Mouse (Mus musculus) embryonic facial prominence, embryonic 15.5 days (tissue): ENCODE data around the gene Ank2. TPM values are rescaled to one million over a fixed set of nuclear protein-coding genes. Genes with fewer than 3 reads are reported as not detected.
A peak's percentile ranks its signal among the peaks of the same experiment; 100 is the strongest.
"Not testable (repeated sequence)": the region's sequence is repeated elsewhere in the genome, so short reads cannot be mapped to it uniquely, and the experiment has no call there.

Experiments
- ATAC-seq: fragments of 200-750 bp; cut with Nextera tagmentation; 2 replicates; pipeline ENCODE4 v1.8.0; 2017; ENCODE audit warnings: low read depth, moderate TSS enrichment; ENCODE audit not compliant: insufficient number of reproducible peaks, low FRiP score, low TSS enrichment
- H3K27ac ChIP-seq: fragments of 300-500 bp; sonication (generic); replicated peaks from 2 replicates; pipeline ENCODE4 v1.5.1; 2015; ENCODE audit warnings: mild to moderate bottlenecking, inconsistent platforms
- H3K27me3 ChIP-seq: fragments of 300-500 bp; sonication (generic); 2 replicates; pipeline ENCODE4 v1.6.1; 2015; ENCODE audit warnings: inconsistent platforms
- H3K36me3 ChIP-seq: fragments of 300-500 bp; sonication (generic); 2 replicates; pipeline ENCODE4 v1.6.1; 2015; ENCODE audit warnings: mild to moderate bottlenecking, inconsistent platforms
- H3K4me1 ChIP-seq: fragments of 300-500 bp; sonication (generic); 2 replicates; pipeline ENCODE4 v1.6.1; 2015; ENCODE audit warnings: inconsistent platforms
- H3K4me2 ChIP-seq: fragments of 300-500 bp; sonication (generic); replicated peaks from 2 replicates; pipeline ENCODE4 v1.6.1; 2015; ENCODE audit warnings: mild to moderate bottlenecking, inconsistent platforms
- H3K4me3 ChIP-seq: fragments of 300-500 bp; sonication (generic); replicated peaks from 2 replicates; pipeline ENCODE4 v1.5.1; 2015; ENCODE audit warnings: mild to moderate bottlenecking, inconsistent platforms
- H3K9ac ChIP-seq: fragments of 300-500 bp; sonication (generic); 2 replicates; pipeline ENCODE4 v1.6.1; 2015; ENCODE audit warnings: inconsistent platforms
- H3K9me3 ChIP-seq: fragments of 300-500 bp; sonication (generic); replicated peaks from 2 replicates; pipeline ENCODE4 v1.6.1; 2016; ENCODE audit warnings: inconsistent platforms
- WGBS: fragments of 180-500 bp; shearing (Covaris S2); methylation state at CpG from one replicate; pipeline ENCODE4 v1.1.7; 2015; 5-methylcytosine and 5-hydroxymethylcytosine counted together
- polyA plus RNA-seq: library from polyadenylated mRNA; unstranded; fragments of >200 nt; fragmentation: Nextera tagmentation; extraction: Ambion mirVana; gene quantifications from 2 replicates; pipeline ENCODE4 v1.2.1, GENCODE M21; 2015

Ank2 gene
- polyA plus RNA-seq, 1 experiment from 2014 or later: 32.4 TPM

DNA sequence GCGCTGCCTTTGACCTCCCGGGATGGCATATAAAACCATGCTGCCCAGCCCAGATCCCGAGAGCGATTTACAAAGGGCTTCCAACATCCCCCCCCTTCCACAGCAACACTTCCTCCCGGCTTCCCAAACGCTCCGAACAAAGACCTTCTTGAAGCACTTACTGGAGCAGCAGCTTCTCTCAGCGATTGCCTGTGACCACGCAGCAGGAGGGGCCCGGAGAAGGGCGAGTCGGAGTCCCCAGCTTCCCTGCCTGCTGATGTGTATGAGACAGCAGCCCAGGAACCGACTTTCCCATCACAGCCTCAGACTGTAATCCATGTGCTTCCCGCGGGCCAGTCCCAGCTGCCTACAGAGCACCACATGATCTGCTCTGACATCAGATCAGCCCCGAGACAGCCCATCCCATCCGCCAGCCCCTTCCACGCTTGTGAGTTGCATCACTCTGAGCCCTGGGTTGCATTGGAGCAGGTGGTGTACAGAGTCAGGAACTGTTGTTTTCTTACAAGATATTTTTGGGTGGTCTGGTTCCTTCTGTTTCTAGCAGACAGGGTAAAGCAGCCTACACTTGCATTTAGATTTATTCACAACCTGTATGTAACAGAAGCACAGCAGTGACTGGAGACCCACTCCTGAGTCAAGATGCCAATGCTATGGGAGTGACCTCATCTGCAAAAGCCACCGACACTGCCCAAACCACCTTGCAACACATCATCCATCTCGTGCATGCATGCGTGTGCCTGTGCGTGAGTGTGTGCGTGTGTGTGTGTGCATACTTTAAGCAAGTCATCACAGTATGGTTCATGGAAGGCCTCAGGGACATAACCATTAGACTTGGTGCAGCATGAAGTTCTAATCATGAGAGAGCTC lies 90.2 kb downstream of the Ank2 start:
- peak; percentile 94 for ATAC-seq
- Histone ChIP-seq H3K36me3 (no peaks in the 10 kb centered on the region), H3K4me2 (peak overlapping the region; percentile 76), H3K4me1 (peaks cover 18% of the 10 kb centered on the region), H3K27ac (peak overlapping the region; percentile 82), H3K9ac (peak overlapping the region; percentile 47), H3K27me3 (no peaks in the 10 kb centered on the region), H3K9me3 (no peaks in the 10 kb centered on the region), H3K4me3 (peak overlapping the region; percentile 58)
- WGBS: 15% methylated on average over 23 of the region's 23 CpGs

DNA sequence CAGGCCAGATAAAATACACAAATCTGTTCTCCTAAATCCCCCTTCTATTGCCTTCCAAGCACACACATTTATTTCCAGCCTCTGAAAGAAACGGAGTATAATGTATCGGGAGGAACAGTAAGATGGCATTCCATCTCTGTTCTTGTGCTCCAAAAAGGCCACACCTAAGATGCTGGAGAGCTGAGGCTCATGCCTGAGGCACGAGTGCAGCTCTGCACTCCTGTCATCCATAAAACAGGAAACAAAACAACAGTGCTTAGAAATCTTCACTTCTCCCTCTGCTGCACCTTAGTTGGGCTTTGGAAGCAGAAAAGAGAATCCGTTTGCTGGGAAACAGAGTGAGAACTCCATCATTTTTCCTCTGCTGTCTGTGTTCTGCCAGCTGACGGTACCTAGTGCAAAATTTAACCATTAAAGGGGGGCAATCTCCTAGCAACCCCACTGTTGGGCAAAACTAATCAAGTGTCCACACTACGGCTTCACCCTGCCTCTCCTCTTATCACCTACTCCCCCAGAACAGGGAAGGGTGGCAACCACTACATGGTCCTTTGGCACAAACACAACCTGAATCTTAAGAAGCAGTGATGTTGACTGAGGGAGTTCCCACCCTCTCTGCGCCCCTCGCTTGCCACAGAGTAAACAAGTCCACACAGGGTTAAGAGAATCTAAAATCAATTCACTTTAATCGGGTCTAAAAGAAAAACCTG lies 91.1 kb downstream of the Ank2 start:
- Histone ChIP-seq H3K36me3 (no peaks in the 10 kb centered on the region), H3K4me3 (peak overlapping the region; percentile 58), H3K27me3 (no peaks in the 10 kb centered on the region), H3K4me1 (peaks cover 18% of the 10 kb centered on the region), H3K27ac (peak overlapping the region; percentile 82), H3K4me2 (peak overlapping the region; percentile 76), H3K9ac (peak overlapping the region; percentile 47), H3K9me3 (no peaks in the 10 kb centered on the region)
- WGBS: 3% methylated on average over 9 of the region's 9 CpGs
- ATAC-seq: no peak

DNA sequence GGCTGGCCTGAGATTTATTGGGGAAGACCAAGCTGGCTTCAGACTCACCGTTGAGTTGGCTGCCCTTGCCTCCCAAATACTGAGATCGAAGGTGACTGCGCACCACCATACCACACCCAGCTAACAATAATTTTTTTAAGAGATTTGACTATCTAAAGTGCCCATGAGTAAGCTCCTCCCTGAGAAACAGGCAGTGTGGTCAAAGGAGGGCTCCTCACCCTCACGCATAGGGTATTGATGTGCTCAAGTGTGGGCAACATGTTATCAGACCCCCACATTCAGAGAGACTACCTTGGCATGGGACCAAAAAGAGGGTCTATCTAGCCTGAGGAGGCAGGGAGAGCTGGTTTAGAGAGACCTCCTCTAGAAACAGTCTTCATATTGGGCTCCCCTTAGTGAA lies 92.3 kb downstream of the Ank2 start:
- no peaks in the 10 kb centered on the region for H3K36me3 ChIP-seq
- H3K9me3 ChIP-seq: no peaks in the 10 kb centered on the region
- no peaks in the 10 kb centered on the region for H3K27me3 ChIP-seq
- H3K4me1 ChIP-seq: peaks cover 18% of the 10 kb centered on the region
- no peak overlapping the region for H3K4me3 ChIP-seq
- ATAC-seq: no peak
- no peak overlapping the region for H3K4me2 ChIP-seq
- H3K9ac ChIP-seq: no peak overlapping the region
- no peak overlapping the region for H3K27ac ChIP-seq
- 95% methylated on average over 4 of the region's 4 CpGs for WGBS

DNA sequence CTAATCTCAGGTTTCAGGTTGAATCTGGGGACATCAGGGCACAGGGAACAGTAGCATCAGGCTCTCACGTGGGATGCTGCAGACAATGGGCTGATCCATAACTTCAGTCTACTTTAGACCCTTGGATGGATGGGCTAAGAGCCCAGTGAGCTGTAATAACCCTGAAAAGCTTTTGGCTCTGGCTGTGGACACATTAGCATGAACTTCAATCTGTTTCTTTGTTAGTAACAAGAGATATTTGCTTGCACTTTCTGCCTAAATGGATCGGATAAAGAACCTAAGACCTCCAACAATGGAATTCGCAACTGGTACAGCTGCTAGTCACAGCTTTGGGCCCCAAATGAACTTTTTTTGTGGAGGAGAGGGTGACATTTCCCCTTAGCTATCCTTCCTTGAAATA lies 94.8 kb downstream of the Ank2 start:
- H3K4me3 ChIP-seq: no peak overlapping the region
- H3K36me3 ChIP-seq: no peaks in the 10 kb centered on the region
- H3K9ac ChIP-seq: no peak overlapping the region
- no peak overlapping the region for H3K4me2 ChIP-seq
- H3K9me3 ChIP-seq: no peaks in the 10 kb centered on the region
- no peak for ATAC-seq
- no peak overlapping the region for H3K27ac ChIP-seq
- 53% methylated on average over 3 of the region's 3 CpGs for WGBS
- peaks cover 25% of the 10 kb centered on the region for H3K4me1 ChIP-seq
- H3K27me3 ChIP-seq: no peaks in the 10 kb centered on the region

DNA sequence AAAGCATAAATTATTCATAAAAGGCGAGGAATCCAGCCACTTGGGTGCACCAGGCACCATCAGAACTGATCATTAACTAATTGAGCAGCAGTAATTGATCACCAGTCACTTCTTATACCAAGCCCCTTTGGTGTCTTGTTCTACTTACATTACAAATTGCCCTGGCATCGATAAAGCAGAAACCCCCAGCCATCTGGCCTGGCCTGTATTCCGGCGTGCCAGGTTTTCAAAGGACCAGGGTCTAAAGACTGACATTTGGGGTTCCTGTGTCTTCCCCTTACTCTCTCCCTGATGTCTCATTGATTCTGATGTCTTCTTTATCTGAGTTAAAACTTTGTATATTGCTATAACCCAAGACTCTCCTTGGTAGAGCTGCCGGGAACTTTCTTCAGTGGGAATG lies 98.2 kb downstream of the Ank2 start:
- no peaks in the 10 kb centered on the region for H3K36me3 ChIP-seq
- peak overlapping the region; percentile 80 for H3K27ac ChIP-seq
- peaks cover 7% of the 10 kb centered on the region; the same call in 1 of the 2 replicates for H3K4me1 ChIP-seq
- WGBS: 89% methylated on average over 5 of the region's 5 CpGs
- no peak overlapping the region for H3K4me3 ChIP-seq
- H3K4me2 ChIP-seq: no peak overlapping the region
- no peak overlapping the region for H3K9ac ChIP-seq
- no peaks in the 10 kb centered on the region for H3K27me3 ChIP-seq
- no peak for ATAC-seq
- H3K9me3 ChIP-seq: no peaks in the 10 kb centered on the region

DNA sequence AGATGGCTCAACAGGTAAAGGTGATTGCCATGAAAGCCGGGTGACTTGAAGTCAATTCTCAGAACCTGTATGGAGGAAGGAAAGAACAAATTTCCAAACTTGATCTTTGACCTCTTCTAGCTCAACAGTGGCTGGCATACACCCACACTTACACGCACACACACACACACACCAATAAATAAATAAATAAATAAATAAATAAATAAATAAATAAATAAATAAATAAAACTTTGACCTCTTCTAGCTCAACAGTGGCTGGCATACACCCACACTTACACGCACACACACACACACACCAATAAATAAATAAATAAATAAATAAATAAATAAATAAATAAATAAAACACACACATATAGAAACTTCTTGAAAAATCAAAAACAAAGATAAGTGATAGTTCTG lies 98.7 kb downstream of the Ank2 start:
- H3K4me3 ChIP-seq, ATAC-seq, H3K27ac ChIP-seq, H3K4me1 ChIP-seq, H3K9ac ChIP-seq, H3K9me3 ChIP-seq, H3K27me3 ChIP-seq, H3K4me2 ChIP-seq, H3K36me3 ChIP-seq: not testable (repeated sequence)
- WGBS: 96% methylated on average over 3 of the region's 3 CpGs

DNA sequence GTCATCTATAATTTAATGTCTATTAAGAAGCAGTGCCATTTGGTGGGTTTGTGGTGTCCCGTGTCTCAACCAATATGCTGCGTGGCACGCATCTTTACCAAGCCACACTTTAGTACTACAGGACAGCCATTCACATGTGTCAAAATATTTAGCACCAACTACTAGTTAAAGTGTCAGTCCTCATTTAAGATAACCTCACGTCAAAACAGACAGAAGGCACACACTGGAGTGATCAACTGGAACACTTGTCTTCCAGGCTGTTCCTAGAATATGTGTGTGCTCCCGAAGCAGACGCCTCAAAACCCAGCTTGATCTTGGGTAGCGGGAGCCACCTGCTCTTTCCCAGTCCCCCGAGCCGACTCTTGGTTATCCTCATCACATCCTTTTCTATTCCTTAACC lies 101.4 kb downstream of the Ank2 start:
- H3K27ac ChIP-seq: no peak overlapping the region
- peaks cover 7% of the 10 kb centered on the region; the same call in 1 of the 2 replicates for H3K4me1 ChIP-seq
- H3K4me2 ChIP-seq: no peak overlapping the region
- no peaks in the 10 kb centered on the region for H3K9me3 ChIP-seq
- WGBS: 92% methylated on average over 9 of the region's 9 CpGs
- H3K4me3 ChIP-seq: no peak overlapping the region
- no peaks in the 10 kb centered on the region for H3K27me3 ChIP-seq
- no peak for ATAC-seq
- no peaks in the 10 kb centered on the region for H3K36me3 ChIP-seq
- no peak overlapping the region for H3K9ac ChIP-seq

DNA sequence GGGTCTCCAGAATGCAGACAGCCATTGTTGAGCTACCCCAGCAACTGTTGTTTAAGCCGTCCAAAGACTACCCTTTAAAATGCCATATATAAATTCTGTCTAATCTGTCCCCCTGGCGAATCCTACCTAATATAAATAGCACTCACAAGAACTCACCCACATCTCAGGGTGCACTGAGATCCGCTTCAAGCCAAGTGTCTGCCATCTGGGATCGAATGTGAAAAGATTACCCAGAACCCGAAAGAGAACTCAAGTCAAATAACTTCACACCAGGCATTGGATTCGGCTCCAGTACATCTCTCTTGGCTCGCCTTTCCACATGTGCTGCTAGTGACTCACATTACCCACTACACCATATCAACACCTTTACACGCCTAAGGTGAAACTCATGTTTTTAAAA lies 103.9 kb downstream of the Ank2 start:
- Histone ChIP-seq H3K27ac (no peak overlapping the region), H3K36me3 (no peaks in the 10 kb centered on the region), H3K27me3 (no peaks in the 10 kb centered on the region), H3K9me3 (no peaks in the 10 kb centered on the region), H3K4me1 (no peaks in the 10 kb centered on the region), H3K4me3 (no peak overlapping the region), H3K4me2 (no peak overlapping the region), H3K9ac (no peak overlapping the region)
- WGBS: 82% methylated on average over 8 of the region's 8 CpGs
- no peak for ATAC-seq

DNA sequence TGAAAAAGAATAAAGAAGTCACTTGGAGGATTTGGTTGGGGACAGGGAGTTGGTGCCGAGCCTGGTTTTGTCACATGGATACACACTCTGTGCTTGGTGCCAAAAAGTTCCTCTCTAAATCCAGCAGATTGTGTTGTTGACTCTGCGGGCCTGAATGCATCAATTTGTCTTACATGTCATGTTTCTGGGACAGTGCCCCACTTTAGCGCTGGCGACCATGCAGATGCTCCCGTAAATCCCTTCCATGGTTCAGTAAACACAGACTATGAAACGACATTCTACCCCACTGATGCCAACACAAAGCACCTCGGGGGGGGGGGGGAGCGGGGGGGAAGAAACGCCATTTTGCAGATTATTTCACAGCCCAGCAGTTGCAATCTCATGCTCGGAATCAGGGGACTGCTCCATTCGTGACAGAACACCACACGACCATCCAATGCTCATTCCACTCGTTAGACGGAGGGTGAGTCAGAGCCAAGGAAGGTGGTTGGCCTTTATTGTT lies 112.1 kb downstream of the Ank2 start:
- WGBS: 86% methylated on average over 14 of the region's 14 CpGs

DNA sequence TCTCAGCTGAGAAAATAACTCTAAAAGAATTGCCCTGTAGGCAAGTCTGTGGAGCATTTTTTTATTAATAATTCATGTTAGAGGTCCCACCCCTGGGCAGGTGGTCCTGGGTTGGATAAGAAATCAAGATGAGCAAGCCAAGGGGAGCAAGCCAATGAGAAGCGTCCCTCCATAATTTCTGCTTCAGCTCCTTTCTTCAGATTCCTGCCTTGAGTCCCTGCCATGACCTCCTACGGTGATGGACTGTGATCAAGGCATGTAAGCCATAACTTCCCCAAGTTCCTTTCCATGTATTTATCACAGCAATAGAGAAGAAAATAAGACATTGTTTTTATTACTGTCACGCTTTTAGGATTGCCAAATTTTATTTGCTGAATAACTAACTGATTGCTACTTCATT lies 115.9 kb downstream of the Ank2 start:
- 84% methylated on average over 3 of the region's 3 CpGs for WGBS

More for the DNA sequence above, 112.1 kb downstream of the Ank2 start:
- no peak overlapping the region for H3K27ac ChIP-seq
- H3K4me3 ChIP-seq: no peak overlapping the region
- no peak for ATAC-seq
- H3K36me3 ChIP-seq: no peaks in the 10 kb centered on the region
- no peaks in the 10 kb centered on the region for H3K4me1 ChIP-seq
- H3K9ac ChIP-seq: no peak overlapping the region
- H3K9me3 ChIP-seq: no peaks in the 10 kb centered on the region
- no peak overlapping the region for H3K4me2 ChIP-seq
- no peaks in the 10 kb centered on the region for H3K27me3 ChIP-seq

DNA sequence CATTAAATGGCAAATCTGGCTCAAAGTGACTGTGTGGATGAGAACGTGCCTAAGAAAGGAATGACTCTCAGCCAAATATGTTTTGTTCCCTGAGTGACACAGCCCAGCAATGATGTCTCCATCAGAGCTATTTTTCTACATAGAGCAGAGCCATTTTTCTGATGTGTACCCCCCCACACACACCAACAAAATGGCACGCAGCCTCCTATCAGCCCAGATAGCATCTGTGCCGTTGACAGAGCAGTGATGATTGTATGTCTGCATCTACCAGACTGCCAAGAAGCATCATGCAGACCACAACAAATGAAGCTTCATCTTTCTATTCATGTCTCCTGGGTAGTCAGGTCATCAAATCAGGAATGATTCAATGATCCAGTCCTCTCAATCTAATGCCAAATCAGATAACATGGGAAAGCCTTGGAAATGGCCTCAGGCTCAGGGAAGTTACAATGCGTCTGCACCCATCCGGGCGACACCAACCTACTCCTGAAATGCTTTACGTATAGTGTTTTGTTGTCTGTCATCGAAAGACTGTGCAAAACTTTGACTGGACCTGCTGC lies 122.2 kb downstream of the Ank2 start:
- Histone ChIP-seq H3K4me2 (no peak overlapping the region), H3K36me3 (no peaks in the 10 kb centered on the region), H3K4me1 (peaks cover 15% of the 10 kb centered on the region; the same call in 1 of the 2 replicates), H3K27me3 (no peaks in the 10 kb centered on the region), H3K27ac (no peak overlapping the region), H3K9ac (no peak overlapping the region), H3K9me3 (no peaks in the 10 kb centered on the region), H3K4me3 (no peak overlapping the region)
- no peak for ATAC-seq
- WGBS: 66% methylated on average over 8 of the region's 8 CpGs

More for the DNA sequence above, 115.9 kb downstream of the Ank2 start:
- no peak overlapping the region for H3K27ac ChIP-seq
- H3K36me3 ChIP-seq: no peaks in the 10 kb centered on the region
- no peaks in the 10 kb centered on the region for H3K9me3 ChIP-seq
- no peak overlapping the region for H3K9ac ChIP-seq
- H3K4me3 ChIP-seq: no peak overlapping the region
- ATAC-seq: no peak
- no peak overlapping the region for H3K4me2 ChIP-seq
- H3K4me1 ChIP-seq: no peaks in the 10 kb centered on the region
- no peaks in the 10 kb centered on the region for H3K27me3 ChIP-seq
